Mouse (Mus musculus) limb, embryonic 12.5 days (tissue): ENCODE results near the gene Kdm2b. TPM values are rescaled to one million over a fixed set of nuclear protein-coding genes. Genes with fewer than 3 reads are reported as not detected.

Experiments
- ATAC-seq: fragments of 200-750 bp; cut with Nextera tagmentation; 2 replicates; pipeline ENCODE4 v1.8.0; 2017; ENCODE audit warnings: low read depth, moderate TSS enrichment; ENCODE audit not compliant: insufficient number of reproducible peaks, insufficient read depth, low FRiP score, low TSS enrichment
- H3K27ac ChIP-seq: fragments of 300-500 bp; sonication (generic); 2 replicates; pipeline ENCODE4 v1.5.1; 2016; ENCODE audit warnings: mild to moderate bottlenecking, moderate library complexity
- H3K27me3 ChIP-seq: fragments of 300-500 bp; sonication (generic); 2 replicates; pipeline ENCODE4 v1.6.1; 2016; ENCODE audit warnings: mild to moderate bottlenecking, moderate library complexity
- H3K36me3 ChIP-seq: fragments of 300-500 bp; sonication (generic); 2 replicates; pipeline ENCODE4 v1.6.1; 2016; ENCODE audit warnings: mild to moderate bottlenecking, moderate library complexity
- H3K4me1 ChIP-seq: fragments of 300-500 bp; sonication (generic); replicated peaks from 2 replicates; pipeline ENCODE4 v1.6.1; 2016
- H3K4me2 ChIP-seq: fragments of 300-500 bp; sonication (generic); 2 replicates; pipeline ENCODE4 v1.6.1; 2016; ENCODE audit warnings: mild to moderate bottlenecking, moderate library complexity
- H3K4me3 ChIP-seq: fragments of 300-500 bp; sonication (generic); replicated peaks from 2 replicates; pipeline ENCODE4 v1.5.1; 2016; ENCODE audit warnings: mild to moderate bottlenecking
- H3K9ac ChIP-seq: fragments of 300-500 bp; sonication (generic); replicated peaks from 2 replicates; pipeline ENCODE4 v1.6.1; 2016; ENCODE audit warnings: mild to moderate bottlenecking, moderate library complexity
- H3K9me3 ChIP-seq: fragments of 300-500 bp; sonication (generic); 2 replicates; pipeline ENCODE4 v1.6.1; 2016; ENCODE audit warnings: mild to moderate bottlenecking, moderate library complexity
- WGBS: fragments of 180-500 bp; shearing (Covaris S2); methylation state at CpG from one replicate; pipeline ENCODE4 v1.1.7; 2016; 5-methylcytosine and 5-hydroxymethylcytosine counted together
- polyA plus RNA-seq: library from polyadenylated mRNA; unstranded; fragments of >200 nt; fragmentation: Nextera tagmentation; extraction: Ambion mirVana; gene quantifications from 2 replicates; pipeline ENCODE4 v1.2.1, GENCODE M21; 2016

Kdm2b gene
- 85.5 and 87.7 TPM in 2 replicates for polyA plus RNA-seq

DNA sequence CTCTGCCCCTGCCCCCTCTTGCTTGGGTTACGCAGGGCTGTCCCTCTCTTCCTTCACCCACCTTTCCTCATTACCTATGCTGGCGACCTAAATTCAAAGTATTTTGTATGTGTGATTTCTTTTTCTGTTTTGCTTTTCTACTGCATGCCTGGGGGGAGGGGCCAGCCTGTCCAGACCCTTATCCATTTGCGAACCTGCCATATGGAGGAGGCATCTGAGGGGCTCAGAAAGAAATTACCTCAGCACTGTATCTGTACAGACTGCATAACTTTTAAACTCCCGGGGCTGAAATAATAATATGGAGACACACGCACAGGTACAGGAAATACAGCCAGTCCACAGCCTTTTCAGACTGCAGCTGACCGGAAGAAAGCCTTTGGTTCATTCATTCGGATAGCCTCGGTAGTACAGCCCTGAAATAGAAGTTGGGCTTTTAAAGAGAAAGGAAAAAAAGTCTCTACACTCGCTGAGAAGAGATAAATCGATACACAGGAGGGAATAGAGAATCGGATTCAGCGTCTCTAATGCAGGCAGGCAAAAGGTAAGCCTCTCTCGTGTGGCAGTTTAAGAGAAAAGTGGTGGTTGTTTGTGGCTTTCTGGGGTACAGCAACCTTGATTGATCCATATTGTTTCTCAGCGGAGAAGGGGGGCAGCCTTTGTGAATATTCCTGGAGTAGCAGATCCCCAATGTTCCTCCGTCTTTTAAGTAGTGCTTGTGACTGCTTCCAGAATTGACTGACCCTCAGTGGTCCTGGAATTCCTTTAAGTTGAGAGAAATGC is at the start of gene Kdm2b:
Gene Kdm2b (minus strand): TSS at position 273 of the 780 bp plus-strand sequence.
- Histone ChIP-seq H3K4me3 (peak within 1 kb of the TSS; percentile 71), H3K9me3 (no peaks in the 10 kb centered on the region), H3K27ac (peak within 1 kb of the TSS; percentile 92), H3K4me1 (peaks cover 61% of the 10 kb centered on the region), H3K9ac (peak within 1 kb of the TSS; percentile 76), H3K36me3 (no peaks in the 10 kb centered on the region), H3K4me2 (peak within 1 kb of the TSS; percentile 99), H3K27me3 (no peaks in the 10 kb centered on the region)
- WGBS, result 3% methylated on average over 15 of the region's 15 CpGs
- ATAC-seq, result peak; percentile 40; the same call in 1 of the 2 replicates

DNA sequence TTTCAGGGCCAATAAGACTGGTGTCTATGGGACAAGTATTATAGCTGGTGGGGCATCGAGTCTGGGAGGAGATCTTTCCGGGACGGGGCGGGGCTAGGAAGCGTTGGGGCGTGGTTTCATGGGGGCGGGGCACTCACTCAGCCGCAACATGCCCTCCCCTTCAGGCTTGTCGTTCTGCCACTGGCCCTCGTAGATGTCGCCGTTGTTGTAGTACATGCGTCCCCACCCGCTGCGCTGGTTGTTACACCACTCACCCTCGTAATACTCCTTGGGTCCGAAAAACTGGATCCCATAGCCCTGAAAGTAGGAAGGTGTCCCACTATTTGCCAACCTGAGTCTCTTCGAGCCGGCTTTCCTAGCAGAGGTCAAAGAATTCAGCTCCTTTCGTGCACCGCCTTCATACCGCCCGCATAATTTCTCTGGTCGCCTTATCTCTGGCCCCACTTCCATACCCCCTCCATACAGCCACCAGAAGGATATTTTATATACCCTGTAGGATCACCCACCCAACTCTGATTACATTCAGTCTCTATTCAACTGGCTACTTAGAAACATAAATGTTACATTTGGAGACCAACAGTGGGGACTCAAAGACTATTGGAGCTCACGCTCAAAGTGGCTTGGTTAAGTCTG is 49.6 kb upstream of the Kdm2b start:
- peak overlapping the region; percentile 30 for H3K4me3 ChIP-seq
- 5% methylated on average over 25 of the region's 25 CpGs for WGBS
- H3K27me3 ChIP-seq, result no peaks in the 10 kb centered on the region; the same call in 1 of the 2 replicates
- H3K27ac ChIP-seq, result no peak overlapping the region
- no peaks in the 10 kb centered on the region for H3K36me3 ChIP-seq
- no peak for ATAC-seq
- 0 out of 2 replicates have a peak, but pooled peaks cover 7% of the 10 kb centered on the region for H3K4me1 ChIP-seq
- H3K9ac ChIP-seq, result no peak overlapping the region; the same call in 1 of the 2 replicates
- H3K9me3 ChIP-seq, result no peaks in the 10 kb centered on the region
- peak overlapping the region; percentile 60 for H3K4me2 ChIP-seq

DNA sequence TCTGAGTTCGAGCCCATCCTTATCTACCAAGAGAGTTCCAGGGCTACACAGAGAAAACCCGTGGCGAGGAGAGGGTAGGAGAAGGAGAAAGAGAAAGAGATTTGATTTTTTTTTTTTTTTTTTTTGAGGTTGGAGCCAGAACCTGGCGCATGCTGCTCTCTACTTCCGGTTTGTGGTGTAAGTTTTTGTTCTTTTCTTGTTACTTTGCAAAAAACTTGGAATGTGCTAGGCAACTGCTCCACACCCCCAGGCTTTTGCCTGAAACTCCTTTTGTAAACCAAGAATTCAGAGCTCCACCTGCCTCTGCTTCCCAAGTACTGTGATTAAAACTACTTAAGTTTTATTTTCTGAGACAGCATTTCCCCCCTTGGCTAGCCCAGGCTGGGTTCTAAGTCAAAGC is 48.5 kb upstream of the Kdm2b start:
- Histone ChIP-seq H3K4me2 (no peak overlapping the region), H3K27me3 (no peaks in the 10 kb centered on the region; the same call in 1 of the 2 replicates), H3K9me3 (no peaks in the 10 kb centered on the region), H3K9ac (no peak overlapping the region), H3K27ac (no peak overlapping the region), H3K4me3 (no peak overlapping the region), H3K36me3 (no peaks in the 10 kb centered on the region), H3K4me1 (0 out of 2 replicates have a peak, but pooled peaks cover 7% of the 10 kb centered on the region)
- no peak for ATAC-seq
- WGBS, result 87% methylated on average over 5 of the region's 5 CpGs

DNA sequence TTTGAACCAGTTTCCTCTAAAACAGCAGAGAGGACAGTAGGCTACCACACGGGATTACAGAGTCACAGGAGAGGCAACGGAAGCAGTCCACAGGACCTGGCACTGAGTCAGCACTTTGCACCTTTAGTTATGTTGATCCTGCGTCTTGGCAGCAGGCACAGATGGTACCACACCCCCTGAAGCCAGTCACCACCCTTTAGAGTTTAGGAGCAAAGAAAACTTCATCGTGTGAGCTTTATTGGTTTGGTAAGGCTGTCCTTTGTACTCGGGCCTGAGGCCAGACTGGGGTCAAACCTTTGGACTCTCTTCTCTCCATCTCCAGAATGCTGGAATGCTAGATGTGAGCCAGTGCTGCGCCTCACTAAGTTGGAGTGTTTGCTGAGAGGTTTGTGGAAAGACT is 45.9 kb upstream of the Kdm2b start:
- no peak for ATAC-seq
- no peak overlapping the region for H3K9ac ChIP-seq
- no peaks in the 10 kb centered on the region; the same call in 1 of the 2 replicates for H3K27me3 ChIP-seq
- WGBS, result 34% methylated on average over 6 of the region's 6 CpGs
- H3K4me1 ChIP-seq, result 0 out of 2 replicates have a peak, but pooled peaks cover 7% of the 10 kb centered on the region
- no peak overlapping the region for H3K4me2 ChIP-seq
- H3K27ac ChIP-seq, result 0 out of 2 replicates have a peak overlapping the region, but pooled peaks have one; percentile 23
- no peak overlapping the region for H3K4me3 ChIP-seq
- 0 out of 2 replicates have a peak, but pooled peaks cover 6% of the 10 kb centered on the region for H3K9me3 ChIP-seq
- peaks cover 16% of the 10 kb centered on the region for H3K36me3 ChIP-seq

DNA sequence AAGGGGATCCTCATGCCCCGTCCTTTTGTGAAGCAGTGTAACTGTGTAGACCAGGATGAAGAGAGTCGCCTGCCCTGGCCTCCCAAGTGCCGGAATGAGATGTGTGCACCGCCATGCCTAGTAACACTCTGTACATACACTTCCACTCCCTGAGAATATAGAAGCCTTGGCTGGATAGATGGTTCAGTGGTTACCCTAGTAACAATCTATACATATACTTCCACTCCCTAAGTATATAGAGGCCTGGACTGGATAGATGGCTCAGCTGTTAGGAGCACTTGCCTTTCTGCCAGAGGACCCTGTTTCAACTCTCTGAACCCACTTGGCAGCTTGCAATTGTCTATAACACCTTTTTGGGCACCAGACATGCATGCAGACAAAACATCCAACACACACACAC is 45.5 kb upstream of the Kdm2b start:
- Histone ChIP-seq H3K4me3 (no peak overlapping the region), H3K9ac (no peak overlapping the region), H3K9me3 (0 out of 2 replicates have a peak, but pooled peaks cover 6% of the 10 kb centered on the region), H3K36me3 (peaks cover 21% of the 10 kb centered on the region), H3K4me2 (no peak overlapping the region), H3K4me1 (0 out of 2 replicates have a peak, but pooled peaks cover 7% of the 10 kb centered on the region), H3K27me3 (no peaks in the 10 kb centered on the region), H3K27ac (no peak overlapping the region)
- no peak for ATAC-seq
- 88% methylated on average over 4 of the region's 4 CpGs for WGBS

DNA sequence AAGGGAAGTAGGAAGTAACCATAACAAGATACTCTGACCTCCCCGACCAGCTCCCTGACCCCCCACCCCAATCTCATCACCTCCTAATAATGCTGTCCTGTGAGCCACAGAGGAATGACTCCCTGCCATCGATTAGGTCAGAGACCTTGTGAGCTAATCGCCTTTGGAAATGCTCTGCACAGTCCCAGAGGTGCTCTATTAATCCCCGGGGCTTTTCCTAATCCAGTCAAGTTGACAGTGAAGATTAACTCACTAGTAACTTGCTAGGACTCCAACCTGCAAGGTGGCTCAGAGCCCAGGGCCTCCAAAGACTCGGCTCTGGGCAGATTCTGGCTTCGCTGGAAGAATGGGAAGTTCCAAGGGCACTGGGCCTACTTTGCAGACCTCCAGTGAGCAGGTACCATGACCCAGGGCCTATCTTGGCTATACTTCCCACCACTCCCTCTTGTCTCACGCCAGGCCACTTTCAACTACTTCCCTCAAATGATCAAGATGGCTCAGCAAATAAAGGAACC is 44.1 kb upstream of the Kdm2b start:
- Histone ChIP-seq H3K4me3 (no peak overlapping the region), H3K4me1 (0 out of 2 replicates have a peak, but pooled peaks cover 4% of the 10 kb centered on the region), H3K9ac (no peak overlapping the region), H3K9me3 (0 out of 2 replicates have a peak, but pooled peaks cover 6% of the 10 kb centered on the region), H3K36me3 (peaks cover 32% of the 10 kb centered on the region), H3K27me3 (no peaks in the 10 kb centered on the region), H3K27ac (no peak overlapping the region), H3K4me2 (no peak overlapping the region)
- ATAC-seq, result no peak
- WGBS, result 78% methylated on average over 7 of the region's 7 CpGs

DNA sequence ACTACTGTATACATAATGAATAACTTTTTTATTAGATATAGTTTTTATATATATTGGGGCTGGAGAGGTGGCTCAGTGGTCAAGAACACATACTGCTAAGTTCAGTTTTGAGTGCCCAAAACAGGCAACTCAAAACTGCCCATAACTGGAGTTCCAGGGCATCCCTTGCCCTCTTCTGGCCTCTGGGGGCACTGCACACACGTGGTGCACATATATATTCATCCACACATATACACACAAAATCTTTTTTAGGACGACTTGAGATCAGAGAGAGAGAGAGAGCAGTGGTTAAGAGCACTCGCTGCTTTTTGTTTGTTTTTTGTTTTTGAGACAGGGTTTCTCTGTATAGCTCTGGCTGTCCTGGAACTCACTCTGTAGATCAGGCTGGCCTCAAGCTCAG is 41.7 kb upstream of the Kdm2b start:
- no peak overlapping the region for H3K27ac ChIP-seq
- H3K9me3 ChIP-seq, result 0 out of 2 replicates have a peak, but pooled peaks cover 6% of the 10 kb centered on the region
- no peak overlapping the region for H3K4me2 ChIP-seq
- no peak overlapping the region for H3K9ac ChIP-seq
- no peaks in the 10 kb centered on the region for H3K27me3 ChIP-seq
- ATAC-seq, result no peak
- peaks cover 12% of the 10 kb centered on the region for H3K4me1 ChIP-seq
- 97% methylated on average over 3 of the region's 3 CpGs for WGBS
- peaks cover 32% of the 10 kb centered on the region for H3K36me3 ChIP-seq
- no peak overlapping the region for H3K4me3 ChIP-seq

DNA sequence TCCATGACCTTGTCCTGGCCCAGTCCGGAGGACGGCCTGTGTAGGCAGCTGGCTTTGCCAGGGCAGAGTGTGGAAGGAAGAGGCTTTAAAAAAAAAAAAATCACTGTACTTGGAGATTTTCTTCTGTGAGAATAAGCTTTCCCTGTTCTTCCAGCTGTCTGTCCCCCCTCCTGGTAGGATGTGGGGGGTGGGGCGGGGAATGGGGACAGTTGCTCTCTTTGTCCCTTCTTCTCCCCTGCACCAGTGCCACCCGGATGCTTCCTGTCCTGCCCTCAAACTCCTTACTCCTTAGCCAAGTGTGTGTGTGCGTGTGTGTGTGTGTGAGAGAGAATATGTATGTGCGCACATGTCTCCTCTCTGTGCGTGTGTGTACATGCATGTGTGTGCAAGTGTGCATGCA is 40.1 kb upstream of the Kdm2b start:
- no peak overlapping the region for H3K9ac ChIP-seq
- H3K4me3 ChIP-seq, result no peak overlapping the region
- H3K36me3 ChIP-seq, result peaks cover 32% of the 10 kb centered on the region
- peak overlapping the region; percentile 12; the same call in 1 of the 2 replicates for H3K27ac ChIP-seq
- 0 out of 2 replicates have a peak, but pooled peaks cover 6% of the 10 kb centered on the region for H3K9me3 ChIP-seq
- peaks cover 15% of the 10 kb centered on the region for H3K4me1 ChIP-seq
- H3K4me2 ChIP-seq, result no peak overlapping the region
- no peaks in the 10 kb centered on the region for H3K27me3 ChIP-seq
- no peak for ATAC-seq
- WGBS, result 93% methylated on average over 7 of the region's 7 CpGs

DNA sequence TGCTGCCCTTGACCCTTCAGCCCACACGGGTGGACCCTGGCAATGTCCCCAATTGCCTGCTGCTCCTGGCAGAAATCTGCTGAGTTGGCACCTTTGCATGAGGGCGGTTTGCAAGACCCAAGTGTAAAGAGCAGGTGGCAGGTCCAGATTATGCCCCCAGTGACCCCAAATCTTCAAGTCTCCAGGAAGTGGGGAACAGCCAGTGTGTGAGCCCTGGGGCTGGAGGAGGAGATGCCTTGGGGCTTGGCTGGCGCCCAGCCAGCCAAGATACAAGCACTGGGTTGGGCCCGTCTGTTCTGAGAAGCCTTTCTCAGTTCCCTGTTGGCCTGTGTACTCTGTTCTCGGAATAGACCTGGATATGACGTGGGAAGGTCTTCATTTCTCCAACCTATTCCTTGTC is 37.8 kb upstream of the Kdm2b start:
- H3K36me3 ChIP-seq, result peaks cover 32% of the 10 kb centered on the region
- no peak overlapping the region for H3K4me3 ChIP-seq
- 73% methylated on average over 6 of the region's 6 CpGs for WGBS
- H3K4me2 ChIP-seq, result no peak overlapping the region
- H3K9ac ChIP-seq, result no peak overlapping the region
- peaks cover 21% of the 10 kb centered on the region for H3K4me1 ChIP-seq
- 0 out of 2 replicates have a peak, but pooled peaks cover 6% of the 10 kb centered on the region for H3K9me3 ChIP-seq
- no peaks in the 10 kb centered on the region for H3K27me3 ChIP-seq
- ATAC-seq, result no peak
- H3K27ac ChIP-seq, result no peak overlapping the region

DNA sequence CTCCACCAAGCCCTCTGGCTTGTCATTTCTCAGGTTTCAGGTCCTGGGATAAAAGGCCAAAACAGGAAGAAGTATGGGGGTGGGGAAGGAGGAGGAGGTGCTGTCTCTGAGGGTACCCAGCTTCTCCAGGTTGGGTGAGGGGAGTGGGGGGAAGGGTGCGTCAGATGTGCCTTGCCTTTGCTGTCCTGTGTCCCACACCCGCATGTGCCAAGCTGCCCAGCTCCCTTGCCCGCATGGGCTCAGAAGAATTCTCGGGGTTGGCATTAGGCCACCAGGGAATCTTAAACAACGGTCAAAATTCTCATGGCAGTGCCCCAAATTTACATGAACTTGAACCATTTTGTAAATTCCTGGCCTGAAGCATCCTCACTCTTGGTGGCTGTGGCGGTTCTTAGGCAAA is 36.8 kb upstream of the Kdm2b start:
- Histone ChIP-seq H3K4me2 (no peak overlapping the region), H3K36me3 (peaks cover 22% of the 10 kb centered on the region), H3K9ac (no peak overlapping the region), H3K4me1 (peaks cover 21% of the 10 kb centered on the region), H3K27me3 (no peaks in the 10 kb centered on the region), H3K27ac (no peak overlapping the region), H3K9me3 (0 out of 2 replicates have a peak, but pooled peaks cover 4% of the 10 kb centered on the region), H3K4me3 (no peak overlapping the region)
- ATAC-seq, result no peak
- WGBS, result 55% methylated on average over 6 of the region's 6 CpGs
